Mouse (Mus musculus) forelimb bud, embryonic 11.5 days (tissue): ENCODE results near the gene Cd164l2.

ENCODE experiments used
- DNase-seq: peaks from one replicate; pipeline ENCODE4 v3.0.0-alpha.2; 2012; ENCODE audit warnings: low read depth, low spot score

The Cd164l2 gene

GRCm38 (mm10) chr4:133255392-133255791 is 43.5 kb downstream of the Cd164l2 start:
- no peak for DNase-seq

- DNase-seq: no peak
Measured at GRCm38 (mm10) chr4:133256820-133257219, 44.9 kb downstream of the Cd164l2 start.

GRCm38 (mm10) chr4:133257230-133257629 is 45.3 kb downstream of the Cd164l2 start:
- no peak for DNase-seq

GRCm38 (mm10) chr4:133257798-133258408 is 46.0 kb downstream of the Cd164l2 start:
- DNase-seq: no peak

GRCm38 (mm10) chr4:133261641-133262374 is 49.9 kb downstream of the Cd164l2 start:
- DNase-seq: no peak

- DNase-seq: no peak
Measured at GRCm38 (mm10) chr4:133262375-133262765, 50.4 kb downstream of the Cd164l2 start.

- DNase-seq: no peak
Measured at GRCm38 (mm10) chr4:133262882-133263281, 51.0 kb downstream of the Cd164l2 start, which contains the start of gene Sytl1. Gene Sytl1, minus strand, starts transcription at chr4:133263113.

- DNase-seq: no peak
Measured at GRCm38 (mm10) chr4:133263756-133264155, 51.8 kb downstream of the Cd164l2 start.

- no peak for DNase-seq
Measured at GRCm38 (mm10) chr4:133264559-133264958, 52.6 kb downstream of the Cd164l2 start.

- DNase-seq: no peak
Measured at GRCm38 (mm10) chr4:133265297-133265696, 53.4 kb downstream of the Cd164l2 start.

GRCm38 (mm10) chr4:133265759-133266158 is 53.8 kb downstream of the Cd164l2 start:
- DNase-seq: no peak

GRCm38 (mm10) chr4:133266248-133266880 is 54.4 kb downstream of the Cd164l2 start:
- DNase-seq: no peak

- no peak for DNase-seq
Measured at GRCm38 (mm10) chr4:133268931-133269330, 57.0 kb downstream of the Cd164l2 start.

GRCm38 (mm10) chr4:133269596-133269995 is 57.7 kb downstream of the Cd164l2 start:
- no peak for DNase-seq

- no peak for DNase-seq
Measured at GRCm38 (mm10) chr4:133270929-133271328, 59.0 kb downstream of the Cd164l2 start.
